Mouse (Mus musculus): Measurements from ENCODE around the gene Rere. TPM values are rescaled to one million over a fixed set of nuclear protein-coding genes. Genes with fewer than 3 reads are reported as not detected.

Gene Rere
- polyA plus RNA-seq, 1 experiment from 2014 or later, result 39.0 TPM

DNA sequence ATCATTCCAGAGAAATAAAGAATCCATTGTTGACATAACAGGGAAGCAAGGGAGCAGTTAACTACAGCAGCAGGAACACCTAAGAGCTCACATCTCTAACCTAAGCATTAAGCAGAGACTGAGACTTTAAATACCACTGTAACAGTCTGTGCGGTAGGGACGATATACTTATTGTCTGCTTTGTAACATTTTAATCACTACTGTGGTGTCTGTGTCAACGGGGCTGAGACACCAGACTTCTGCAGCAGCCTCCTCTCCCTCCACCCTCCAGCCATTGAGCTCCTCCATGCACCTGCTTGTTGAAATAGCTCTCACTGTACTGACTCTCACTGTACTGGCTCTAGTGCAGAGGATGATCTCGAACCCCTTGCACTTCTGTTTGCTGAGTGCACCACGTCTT lies 98.8 kb downstream of the Rere start:
- no peak for ATAC-seq (ENCODE audit: low FRiP score)
- H3K4me2 ChIP-seq, result no peak overlapping the region
- peaks cover 49% of the 10 kb centered on the region for H3K4me1 ChIP-seq (replicated peaks)
- no peaks in the 10 kb centered on the region for H3K36me3 ChIP-seq
- no peak overlapping the region for H3K9ac ChIP-seq
- WGBS, result 71% methylated on average over 5 of the region's 5 CpGs
- no peak overlapping the region for H3K27ac ChIP-seq
- H3K4me3 ChIP-seq, result no peak overlapping the region
- H3K27me3 ChIP-seq, result no peaks in the 10 kb centered on the region
- no peaks in the 10 kb centered on the region for H3K9me3 ChIP-seq

GRCm38 (mm10) chr4:150382504-150382903 lies 101.1 kb downstream of the Rere start:
- H3K9me3 ChIP-seq, result no peaks in the 10 kb centered on the region
- H3K36me3 ChIP-seq, result no peaks in the 10 kb centered on the region
- no peak overlapping the region for H3K4me3 ChIP-seq
- H3K4me2 ChIP-seq, result no peak overlapping the region
- no peaks in the 10 kb centered on the region for H3K27me3 ChIP-seq
- no peak for ATAC-seq (ENCODE audit: low FRiP score)
- H3K4me1 ChIP-seq (replicated peaks), result peaks cover 41% of the 10 kb centered on the region
- H3K27ac ChIP-seq, result peak overlapping the region; percentile 44; the same call in 1 of the 2 replicates
- 79% methylated on average over 3 of the region's 3 CpGs for WGBS
- no peak overlapping the region for H3K9ac ChIP-seq

GRCm38 (mm10) chr4:150384405-150384804 lies 103.0 kb downstream of the Rere start:
- H3K27ac ChIP-seq, result no peak overlapping the region

GRCm38 (mm10) chr4:150384899-150385298 lies 103.5 kb downstream of the Rere start:
- no peaks in the 10 kb centered on the region for H3K9me3 ChIP-seq
- H3K9ac ChIP-seq, result no peak overlapping the region
- no peak overlapping the region for H3K27ac ChIP-seq
- ATAC-seq (ENCODE audit: low FRiP score), result no peak
- H3K4me3 ChIP-seq, result no peak overlapping the region
- H3K4me1 ChIP-seq (replicated peaks), result peaks cover 48% of the 10 kb centered on the region
- WGBS, result 76% methylated on average over 3 of the region's 3 CpGs
- H3K27me3 ChIP-seq, result no peaks in the 10 kb centered on the region
- no peaks in the 10 kb centered on the region for H3K36me3 ChIP-seq
- H3K4me2 ChIP-seq, result no peak overlapping the region

More at GRCm38 (mm10) chr4:150384405-150384804, 103.0 kb downstream of the Rere start:
- Histone ChIP-seq H3K36me3 (no peaks in the 10 kb centered on the region), H3K4me3 (no peak overlapping the region), H3K9me3 (no peaks in the 10 kb centered on the region), H3K27me3 (no peaks in the 10 kb centered on the region), H3K9ac (no peak overlapping the region), H3K4me1 (replicated peaks) (peaks cover 48% of the 10 kb centered on the region), H3K4me2 (no peak overlapping the region)
- ATAC-seq (ENCODE audit: low FRiP score), result peak; percentile 52; the same call in 1 of the 2 replicates
- WGBS, result 39% methylated on average over 8 of the region's 8 CpGs

DNA sequence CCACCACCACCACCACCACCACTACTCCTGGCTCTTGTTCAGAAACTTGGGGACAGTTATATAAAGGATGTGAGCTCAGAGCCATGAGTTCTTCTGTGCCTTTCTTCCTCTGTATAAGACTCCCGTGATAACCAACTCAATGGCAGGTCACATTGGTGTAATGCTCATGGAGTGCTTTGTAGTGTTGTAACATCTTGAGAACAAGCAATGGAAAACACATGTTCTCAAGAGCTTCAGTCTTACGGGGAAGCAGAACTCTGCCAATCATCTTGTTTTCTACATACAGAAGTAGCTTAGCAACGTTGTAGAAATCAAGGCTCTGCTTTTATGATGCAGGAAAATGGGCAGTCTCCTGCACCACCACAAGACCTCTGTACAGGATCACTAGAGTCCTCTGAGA lies 107.1 kb downstream of the Rere start:
- H3K36me3 ChIP-seq, result no peaks in the 10 kb centered on the region

DNA sequence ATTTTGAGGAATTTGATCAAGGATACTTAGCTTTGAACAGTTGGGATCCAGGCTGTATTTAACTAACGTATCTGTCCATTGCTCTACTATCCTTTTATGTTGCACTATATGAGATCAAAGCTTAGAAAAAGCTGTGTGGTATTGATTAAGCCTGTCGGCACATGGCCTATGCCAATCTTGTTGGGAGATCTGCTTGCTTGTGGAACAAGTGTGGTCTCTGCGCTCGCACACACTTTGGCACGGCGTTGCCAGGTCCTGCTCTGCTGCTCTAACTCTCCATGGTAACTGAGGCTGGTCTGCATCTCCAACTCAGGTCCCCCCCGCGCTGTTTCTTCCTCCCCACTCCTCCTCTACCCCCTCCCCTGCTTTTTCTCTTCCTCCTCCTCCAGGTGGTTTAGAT lies 112.2 kb downstream of the Rere start:
- 53% methylated on average over 8 of the region's 8 CpGs for WGBS

More for the DNA sequence above, 107.1 kb downstream of the Rere start:
- no peak overlapping the region for H3K4me3 ChIP-seq
- peaks cover 55% of the 10 kb centered on the region for H3K4me1 ChIP-seq (replicated peaks)
- H3K27ac ChIP-seq, result no peak overlapping the region
- ATAC-seq (ENCODE audit: low FRiP score), result no peak
- H3K9ac ChIP-seq, result no peak overlapping the region
- H3K4me2 ChIP-seq, result no peak overlapping the region
- no peaks in the 10 kb centered on the region for H3K9me3 ChIP-seq
- no peaks in the 10 kb centered on the region for H3K27me3 ChIP-seq
- WGBS, result 86% methylated on average over 3 of the region's 3 CpGs

DNA sequence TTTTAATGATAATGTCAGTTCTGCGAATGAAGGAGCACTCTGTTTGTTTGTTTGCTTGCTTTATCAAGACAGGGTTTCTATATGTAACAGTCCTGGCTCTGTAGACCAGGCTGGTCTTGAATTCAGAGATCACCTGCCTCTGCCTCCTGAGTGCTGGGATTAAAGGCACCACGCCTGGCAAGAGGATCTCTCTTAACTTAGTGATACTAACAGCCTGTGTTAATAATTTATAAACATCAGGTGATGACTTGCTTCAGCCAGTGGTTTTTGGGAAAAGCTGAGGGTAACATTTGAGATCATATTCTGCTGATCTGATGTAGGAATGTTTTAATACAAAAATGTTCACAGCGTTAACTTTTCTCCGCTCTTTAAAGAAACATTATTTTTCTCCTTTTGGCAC lies 112.6 kb downstream of the Rere start:
- Histone ChIP-seq H3K9me3 (no peaks in the 10 kb centered on the region), H3K27me3 (no peaks in the 10 kb centered on the region), H3K4me1 (replicated peaks) (peaks cover 85% of the 10 kb centered on the region), H3K9ac (no peak overlapping the region), H3K27ac (no peak overlapping the region), H3K4me3 (no peak overlapping the region), H3K36me3 (no peaks in the 10 kb centered on the region), H3K4me2 (no peak overlapping the region)
- ATAC-seq (ENCODE audit: low FRiP score), result no peak
- 84% methylated on average over 4 of the region's 4 CpGs for WGBS

More for the DNA sequence above, 112.2 kb downstream of the Rere start:
- no peak overlapping the region for H3K9ac ChIP-seq
- H3K36me3 ChIP-seq, result no peaks in the 10 kb centered on the region
- H3K27me3 ChIP-seq, result no peaks in the 10 kb centered on the region
- H3K4me3 ChIP-seq, result no peak overlapping the region
- no peak for ATAC-seq (ENCODE audit: low FRiP score)
- peaks cover 85% of the 10 kb centered on the region for H3K4me1 ChIP-seq (replicated peaks)
- no peak overlapping the region for H3K4me2 ChIP-seq
- no peak overlapping the region for H3K27ac ChIP-seq
- no peaks in the 10 kb centered on the region for H3K9me3 ChIP-seq

DNA sequence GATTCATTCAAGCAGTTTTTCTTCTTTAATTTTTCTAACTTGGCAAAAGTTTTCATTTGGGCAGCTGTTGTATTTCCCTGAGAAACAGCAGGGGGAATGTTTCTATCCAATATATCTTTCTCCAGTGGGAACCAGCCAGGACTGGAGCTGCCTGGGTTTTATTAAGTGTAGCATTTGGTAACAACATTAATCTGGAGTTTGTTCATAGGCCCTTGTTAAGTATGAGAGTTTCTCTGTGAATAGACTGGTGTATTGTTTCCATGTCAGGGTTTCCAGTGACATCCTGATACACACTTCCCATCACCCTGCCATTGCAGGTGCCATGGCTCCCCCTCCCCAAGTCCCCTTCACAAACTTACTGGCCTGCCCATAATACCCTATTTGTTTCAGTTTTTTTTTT lies 114.9 kb downstream of the Rere start:
- Histone ChIP-seq H3K4me1 (replicated peaks) (peaks cover 89% of the 10 kb centered on the region), H3K4me2 (peak overlapping the region; percentile 35; the same call in 1 of the 2 replicates), H3K27me3 (no peaks in the 10 kb centered on the region), H3K4me3 (no peak overlapping the region), H3K9me3 (no peaks in the 10 kb centered on the region), H3K27ac (peak overlapping the region; percentile 91), H3K36me3 (no peaks in the 10 kb centered on the region), H3K9ac (peak overlapping the region; percentile 67)
- no peak for ATAC-seq (ENCODE audit: low FRiP score)

DNA sequence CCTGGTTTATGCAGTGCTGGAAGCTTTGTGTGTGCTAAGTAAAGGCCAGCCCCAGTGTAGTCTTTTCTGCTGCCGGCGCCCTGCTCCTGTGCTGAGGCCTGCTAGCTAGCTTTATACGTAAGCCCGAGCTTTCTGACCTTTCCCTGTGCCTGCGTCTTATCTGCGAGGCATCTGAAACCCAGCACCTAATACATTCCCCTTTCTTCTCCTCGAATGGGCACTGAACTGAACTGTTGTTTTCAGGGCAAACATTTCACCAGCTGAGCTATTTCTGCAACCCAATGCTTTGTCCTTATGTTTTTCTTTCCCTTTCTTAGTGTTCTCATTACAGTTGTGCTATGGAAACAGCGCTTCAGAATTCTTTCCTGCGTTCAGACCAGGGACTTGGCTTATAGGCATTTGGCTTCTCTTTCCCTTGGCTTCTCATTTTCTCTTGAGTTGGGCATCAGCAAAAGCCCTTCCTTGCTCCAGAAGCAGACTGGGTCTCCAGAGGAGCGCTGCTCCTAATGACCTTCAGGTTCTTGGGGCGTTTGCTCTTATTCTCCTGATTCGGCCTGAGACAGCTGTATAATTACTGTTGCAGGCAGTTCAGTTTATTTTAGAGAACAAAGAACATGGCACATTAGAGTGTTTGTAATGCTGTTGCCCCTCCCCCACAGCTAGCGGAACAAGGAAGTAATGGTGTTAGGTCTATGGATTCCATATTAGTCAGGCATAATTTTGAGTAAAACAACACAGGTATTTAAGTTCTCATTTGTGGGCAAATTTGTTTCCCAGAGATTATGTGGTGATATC lies 115.6 kb downstream of the Rere start:
- Histone ChIP-seq H3K36me3 (no peaks in the 10 kb centered on the region), H3K27me3 (no peaks in the 10 kb centered on the region), H3K9me3 (no peaks in the 10 kb centered on the region), H3K4me3 (no peak overlapping the region), H3K27ac (peak overlapping the region; percentile 91), H3K9ac (peak overlapping the region; percentile 67), H3K4me1 (replicated peaks) (peaks cover 89% of the 10 kb centered on the region), H3K4me2 (peak overlapping the region; percentile 35)
- no peak for ATAC-seq (ENCODE audit: low FRiP score)
- WGBS, result 17% methylated on average over 13 of the region's 13 CpGs

DNA sequence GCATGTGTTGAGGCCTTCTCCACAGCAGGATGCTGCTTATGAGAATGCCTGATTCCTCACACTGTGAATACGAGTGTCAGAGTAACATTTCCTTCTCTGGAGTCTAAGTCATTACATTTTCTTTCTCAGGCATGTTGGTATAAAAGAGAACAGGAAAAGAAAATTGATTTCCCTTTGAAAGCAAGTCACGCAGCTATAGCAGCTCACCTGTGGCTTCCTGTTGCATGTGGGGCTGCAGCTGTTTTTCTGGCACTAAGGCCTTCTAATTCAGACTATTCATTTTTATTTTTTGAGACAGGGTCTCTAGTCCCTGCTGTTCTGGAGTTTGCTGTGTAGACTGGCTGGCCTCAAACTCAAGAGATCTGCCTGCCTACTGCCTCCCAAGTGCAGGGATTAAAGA lies 117.6 kb downstream of the Rere start:
- H3K27ac ChIP-seq, result peak overlapping the region; percentile 31; the same call in 1 of the 2 replicates
- no peak overlapping the region for H3K9ac ChIP-seq
- no peaks in the 10 kb centered on the region for H3K27me3 ChIP-seq
- H3K4me2 ChIP-seq, result no peak overlapping the region
- ATAC-seq (ENCODE audit: low FRiP score), result no peak
- H3K4me1 ChIP-seq (replicated peaks), result peaks cover 91% of the 10 kb centered on the region
- 27% methylated on average over 2 of the region's 2 CpGs for WGBS
- no peaks in the 10 kb centered on the region for H3K9me3 ChIP-seq
- H3K36me3 ChIP-seq, result no peaks in the 10 kb centered on the region
- H3K4me3 ChIP-seq, result no peak overlapping the region

DNA sequence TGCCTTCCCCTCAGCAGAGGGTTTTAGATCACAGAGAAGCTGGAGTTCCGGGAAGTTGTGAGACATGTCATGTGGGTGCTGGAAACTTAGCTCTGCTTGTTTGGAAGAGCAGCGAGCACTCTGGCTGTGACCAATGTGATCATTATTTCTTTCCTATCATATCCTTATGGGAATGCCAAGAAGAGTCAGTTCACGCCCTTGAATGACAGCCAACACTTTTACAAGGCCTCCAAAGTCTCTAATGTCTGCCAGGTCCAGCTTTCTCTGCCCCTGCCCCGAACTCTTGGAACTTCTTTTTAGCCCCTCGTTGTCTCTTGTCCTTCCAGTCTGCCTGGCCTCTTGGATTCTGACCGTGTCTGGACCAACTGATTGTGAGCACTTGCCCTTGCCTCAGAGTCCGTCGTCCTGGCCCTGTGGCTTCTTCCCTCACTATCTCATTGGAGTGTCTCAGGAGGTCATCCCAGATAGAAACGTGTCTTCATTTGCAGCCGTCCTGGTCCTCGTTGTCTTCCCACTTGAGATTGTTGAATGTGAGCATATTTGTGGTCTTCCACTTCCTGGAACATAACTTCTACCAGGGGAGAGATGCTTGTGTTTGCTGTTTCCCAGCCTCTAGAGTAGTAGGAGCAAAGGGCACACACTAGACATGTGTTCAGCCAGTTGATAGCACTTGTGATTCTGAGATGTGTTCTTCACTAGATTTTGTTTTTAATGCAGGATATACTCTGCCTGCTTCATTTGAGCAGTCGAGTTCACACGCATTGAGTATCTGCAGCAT lies 120.6 kb downstream of the Rere start:
- 73% methylated on average over 13 of the region's 13 CpGs for WGBS
- no peak overlapping the region for H3K9ac ChIP-seq
- H3K4me1 ChIP-seq (replicated peaks), result peaks cover 89% of the 10 kb centered on the region
- H3K36me3 ChIP-seq, result peaks cover 8% of the 10 kb centered on the region
- H3K4me3 ChIP-seq, result no peak overlapping the region
- H3K9me3 ChIP-seq, result no peaks in the 10 kb centered on the region
- no peaks in the 10 kb centered on the region for H3K27me3 ChIP-seq
- no peak for ATAC-seq (ENCODE audit: low FRiP score)
- H3K4me2 ChIP-seq, result no peak overlapping the region
- H3K27ac ChIP-seq, result peak overlapping the region; percentile 49

GRCm38 (mm10) chr4:150402608-150402985 lies 121.2 kb downstream of the Rere start:
- H3K4me1 ChIP-seq (replicated peaks), result peaks cover 89% of the 10 kb centered on the region
- H3K36me3 ChIP-seq, result peaks cover 13% of the 10 kb centered on the region
- H3K4me2 ChIP-seq, result no peak overlapping the region
- 62% methylated on average over 4 of the region's 4 CpGs for WGBS
- H3K4me3 ChIP-seq, result no peak overlapping the region
- H3K27me3 ChIP-seq, result no peaks in the 10 kb centered on the region
- H3K9me3 ChIP-seq, result no peaks in the 10 kb centered on the region
- H3K27ac ChIP-seq, result peak overlapping the region; percentile 49
- H3K9ac ChIP-seq, result no peak overlapping the region
- no peak for ATAC-seq (ENCODE audit: low FRiP score)

Measured in hindbrain, embryonic 13.5 days (tissue).